In genomic region chr1:138617279-138618011, GRCm38 (mm10) we compare ENCODE assay signal across 7 mouse cellular contexts. TPM values are rescaled to one million over a fixed set of nuclear protein-coding genes. Genes with fewer than 3 reads are reported as not detected.
DNase-seq lines count a peak whose midpoint lies in the region; ATAC-seq and TF ChIP-seq lines count a peak whose summit lies in the region.

No protein-coding gene starts in this region.

- WGBS in thymus, adult 2 months = 36% methylated on average over 17 of the region's 17 CpGs
- WGBS in intestine, embryonic 16.5 days = 11% methylated on average over 17 of the region's 17 CpGs

- H3ac ChIP-seq in myocyte (ENCODE audit: control insufficient read depth, insufficient read length) = no peak overlapping the region

- peak overlapping the region; percentile 65 for H3K4me2 ChIP-seq in intestine, embryonic 16.5 days (ENCODE audit: low read depth, low read length)
- peak overlapping the region; percentile 89 for H3K4me2 ChIP-seq in myocyte (ENCODE audit: low read depth)

- no peak for DNase-seq in thymus, adult 2 months
- no peak for DNase-seq in thymus, postnatal 14 days

- H3K36me3 ChIP-seq in thymus, adult 2 months (ENCODE audit: control insufficient read depth, insufficient read depth, low read length) = no peaks in the 10 kb centered on the region
- no peaks in the 10 kb centered on the region for H3K36me3 ChIP-seq in intestine, embryonic 16.5 days (ENCODE audit: control insufficient read depth, insufficient read depth, low read length)
- H3K36me3 ChIP-seq in myocyte (ENCODE audit: control insufficient read depth, insufficient read depth) = no peaks in the 10 kb centered on the region

- peaks cover 12% of the 10 kb centered on the region for H3K4me1 ChIP-seq in thymus, adult 2 months (replicated peaks; ENCODE audit: control insufficient read depth, insufficient read depth, low read length)
- H3K4me1 ChIP-seq in intestine, embryonic 16.5 days (ENCODE audit: control insufficient read depth, insufficient read depth, low read length) = peaks cover 4% of the 10 kb centered on the region; the same call in 1 of the 2 replicates

- 0 out of 2 replicates have a peak overlapping the region, but pooled peaks have one; percentile 32 for H3K27ac ChIP-seq in thymus, adult 2 months (ENCODE audit: control insufficient read depth, insufficient read depth, low read length)
- peak overlapping the region; percentile 43 for H3K27ac ChIP-seq in intestine, embryonic 16.5 days (ENCODE audit: low read length)

- H3K79me2 ChIP-seq in myocyte (ENCODE audit: control insufficient read depth, insufficient read depth) = peaks cover 54% of the 10 kb centered on the region

- ATAC-seq in erythroblast, adult 5-6 weeks (replicated peaks; ENCODE audit: low FRiP score, poor library complexity, severe bottlenecking) = peak; percentile 27
- no peak for ATAC-seq in intestine, embryonic 16.5 days
- ATAC-seq in cerebellum, adult (ENCODE audit: insufficient number of reproducible peaks, low FRiP score, low TSS enrichment) = no peak
- ATAC-seq in monocyte, adult 5-6 weeks (replicated peaks; ENCODE audit: insufficient number of reproducible peaks, low FRiP score, low TSS enrichment, poor library complexity, severe bottlenecking) = no peak

- TF ChIP-seq POLR2A in thymus, adult 2 months (IDR thresholded peaks at IDR 0.05; ENCODE audit: control insufficient read depth, extremely low read depth, insufficient read depth, low read length, poor library complexity) = no peak
- no peak for TF ChIP-seq POLR2A in myocyte (IDR thresholded peaks at IDR 0.05; ENCODE audit: insufficient read length, low read depth)

- no peak for TF ChIP-seq CTCF in thymus, adult 2 months (IDR thresholded peaks at IDR 0.05; ENCODE audit: borderline replicate concordance, control insufficient read depth, extremely low read depth, insufficient read depth, low read length, poor library complexity)

- no peaks in the 10 kb centered on the region for H3K27me3 ChIP-seq in thymus, adult 2 months (ENCODE audit: control insufficient read depth, insufficient read depth, low read length)
- no peaks in the 10 kb centered on the region for H3K27me3 ChIP-seq in intestine, embryonic 16.5 days (replicated peaks; ENCODE audit: control insufficient read depth, insufficient read depth, low read length)
- no peaks in the 10 kb centered on the region for H3K27me3 ChIP-seq in myocyte (ENCODE audit: control insufficient read depth, insufficient read depth, insufficient read length)

- H3K9ac ChIP-seq in intestine, embryonic 16.5 days (ENCODE audit: low read depth, low read length) = peak overlapping the region; percentile 52; the same call in 1 of the 2 replicates

- H3K9me3 ChIP-seq in intestine, embryonic 16.5 days (ENCODE audit: control insufficient read depth, low read length) = no peaks in the 10 kb centered on the region

- peak overlapping the region; percentile 66 for H3K4me3 ChIP-seq in thymus, adult 2 months (ENCODE audit: control insufficient read depth, insufficient read depth, low read length)
- H3K4me3 ChIP-seq in intestine, embryonic 16.5 days (ENCODE audit: low read length) = peak overlapping the region; percentile 96
- peak overlapping the region; percentile 34 for H3K4me3 ChIP-seq in myocyte

TF ChIP-seq in myocyte, 11 proteins besides CTCF, POLR2A, EP300 and RAD21:
- TF ChIP-seq USF1 (IDR thresholded peaks at IDR 0.05; ENCODE audit: low read depth) (no peak), TCF3 (IDR thresholded peaks at IDR 0.05; ENCODE audit: insufficient read length, low read depth) (no peak)

RNA-seq across cellular contexts. Expression of gene Nek7, which starts 2.5 kb away (rescaled TPM):
- polyA plus RNA-seq in thymus, adult 2 months (2012; rRNA removed) = 9.7 and 9.8 TPM in 2 replicates
- total RNA-seq in erythroblast, adult 5-6 weeks (2015; ENCODE audit: low replicate concordance) = 31.1 and 31.3 TPM in 2 replicates
- total RNA-seq in erythroblast, adult 5-6 weeks (2017; ENCODE audit: low replicate concordance) = 35.2 and 47.1 TPM in 2 replicates
- polyA plus RNA-seq in intestine, embryonic 16.5 days (2015; fragmentation: Nextera tagmentation; extraction: Ambion mirVana) = 18.3 and 19.2 TPM in 2 replicates
- polyA plus RNA-seq in myocyte (2012; fragmentation: generic; extraction: Trizol) = 14.6 TPM
- 69.0 to 84.0 TPM (median 79.0 TPM) in 3 replicates for total RNA-seq in monocyte, adult 5-6 weeks (2017)

Comparison
In these comparisons a context has a peak if more than half of its experiments do, and no peak if none do; other contexts are left out.
1. H3K4me3 ChIP-seq: peak in every context shown above with its lines; median percentile 96 in intestine, embryonic 16.5 days; 66 in thymus, adult 2 months; 34 in myocyte.